Mouse (Mus musculus) liver, postnatal 0 days (tissue): ENCODE results near the gene Pdzrn3. TPM values are rescaled to one million over a fixed set of nuclear protein-coding genes. Genes with fewer than 3 reads are reported as not detected.

Experiments
- ATAC-seq: fragments of 200-750 bp; cut with Nextera tagmentation; 2 replicates; pipeline ENCODE4 v1.8.0; 2017; ENCODE audit warnings: mild to moderate bottlenecking, moderate library complexity
- DNase-seq: peaks from one replicate; pipeline ENCODE4 v3.0.0-alpha.2; 2016
- H3K27ac ChIP-seq: fragments of 300-500 bp; sonication (generic); 2 replicates; pipeline ENCODE4 v1.5.1; 2014; ENCODE audit warnings: antibody characterized with exemption, moderate library complexity, mild to moderate bottlenecking, low read depth
- H3K27me3 ChIP-seq: fragments of 300-500 bp; sonication (generic); 2 replicates; pipeline ENCODE4 v1.6.1; 2014; ENCODE audit warnings: low read length, control low read depth, mixed read lengths; ENCODE audit not compliant: insufficient read depth
- H3K36me3 ChIP-seq: fragments of 300-500 bp; sonication (generic); replicated peaks from 2 replicates; pipeline ENCODE4 v1.6.1; 2014; ENCODE audit warnings: mild to moderate bottlenecking, control low read depth, low read length, moderate library complexity, mixed read lengths; ENCODE audit not compliant: insufficient read depth
- H3K4me1 ChIP-seq: fragments of 300-500 bp; sonication (generic); 2 replicates; pipeline ENCODE4 v1.6.1; 2014; ENCODE audit warnings: antibody characterized with exemption, mild to moderate bottlenecking, control low read depth; ENCODE audit not compliant: insufficient read depth
- H3K4me2 ChIP-seq: fragments of 300-500 bp; sonication (generic); 2 replicates; pipeline ENCODE4 v1.6.1; 2014; ENCODE audit warnings: low read depth, mild to moderate bottlenecking, low read length, moderate library complexity, mixed read lengths
- H3K4me3 ChIP-seq: fragments of 300-500 bp; sonication (generic); 2 replicates; pipeline ENCODE4 v1.5.1; 2014; ENCODE audit warnings: low read depth, low read length
- H3K9ac ChIP-seq: fragments of 300-500 bp; sonication (generic); replicated peaks from 2 replicates; pipeline ENCODE4 v1.6.1; 2014; ENCODE audit warnings: mild to moderate bottlenecking, moderate library complexity
- H3K9me3 ChIP-seq: fragments of 300-500 bp; sonication (generic); 2 replicates; pipeline ENCODE4 v1.6.1; 2016; ENCODE audit warnings: mild to moderate bottlenecking, control low read depth, low read length, mixed read lengths
- CTCF ChIP-seq: sonication (generic); IDR thresholded peaks from 2 replicates; pipeline ENCODE4 v1.5.1; 2016; ENCODE audit warnings: antibody characterized with exemption, low read depth
- EP300 ChIP-seq: IDR thresholded peaks from 2 replicates; pipeline ENCODE4 v1.6.1; 2016; ENCODE audit warnings: antibody characterized with exemption, low read depth, mild to moderate bottlenecking
- WGBS: fragments of 180-500 bp; shearing (Covaris S2); extraction: QIAGEN DNeasy Blood & Tissue Kit; methylation state at CpG from one replicate; pipeline ENCODE4 v1.1.7; 2014; ENCODE audit not compliant: insufficient replicate concordance; 5-methylcytosine and 5-hydroxymethylcytosine counted together
- polyA plus RNA-seq: library from polyadenylated mRNA; unstranded; fragments of >200 nt; fragmentation: Nextera tagmentation; extraction: Ambion mirVana; gene quantifications from 2 replicates; pipeline ENCODE4 v1.2.1, GENCODE M21; 2015

The Pdzrn3 gene
- polyA plus RNA-seq, 1 experiment from 2014 or later = 0.69 TPM

DNA sequence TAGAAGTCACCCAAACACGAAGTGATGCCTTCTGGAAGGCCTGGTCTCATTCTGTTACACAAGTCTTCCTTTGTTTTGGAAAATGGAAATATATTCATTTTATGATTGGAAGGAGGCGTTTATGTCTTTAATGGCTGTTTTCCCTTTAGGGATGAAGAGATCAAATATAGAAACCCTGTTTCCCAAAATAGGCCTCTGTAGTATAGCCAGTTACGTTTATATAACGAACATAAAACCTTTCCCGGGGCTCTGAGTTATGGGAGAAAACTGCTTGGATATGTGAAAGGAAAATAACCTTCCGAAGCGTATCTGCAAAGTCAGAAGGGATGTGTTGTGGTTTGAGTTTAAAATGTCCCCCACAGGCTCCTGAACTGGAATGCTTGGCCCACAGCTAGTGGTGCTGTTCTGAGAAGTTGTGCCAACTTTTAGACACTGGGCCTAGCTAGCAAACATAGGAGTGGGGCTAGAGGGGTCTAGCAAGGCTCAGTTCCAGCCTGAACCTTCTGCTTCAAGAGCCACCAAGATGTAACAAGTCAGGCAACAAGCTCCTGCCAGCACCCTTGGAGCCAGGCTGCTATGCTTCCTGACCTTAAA lies 58.2 kb downstream of the Pdzrn3 start:
- no peak for TF ChIP-seq EP300
- no peak for TF ChIP-seq CTCF
- H3K4me1 ChIP-seq = no peaks in the 10 kb centered on the region
- ATAC-seq = no peak
- H3K36me3 ChIP-seq = no peaks in the 10 kb centered on the region
- H3K27ac ChIP-seq = no peak overlapping the region
- H3K4me2 ChIP-seq = no peak overlapping the region
- no peak overlapping the region for H3K4me3 ChIP-seq
- H3K27me3 ChIP-seq = no peaks in the 10 kb centered on the region
- 84% methylated on average over 7 of the region's 7 CpGs for WGBS
- no peaks in the 10 kb centered on the region for H3K9me3 ChIP-seq
- no peak overlapping the region for H3K9ac ChIP-seq
- DNase-seq = no peak

DNA sequence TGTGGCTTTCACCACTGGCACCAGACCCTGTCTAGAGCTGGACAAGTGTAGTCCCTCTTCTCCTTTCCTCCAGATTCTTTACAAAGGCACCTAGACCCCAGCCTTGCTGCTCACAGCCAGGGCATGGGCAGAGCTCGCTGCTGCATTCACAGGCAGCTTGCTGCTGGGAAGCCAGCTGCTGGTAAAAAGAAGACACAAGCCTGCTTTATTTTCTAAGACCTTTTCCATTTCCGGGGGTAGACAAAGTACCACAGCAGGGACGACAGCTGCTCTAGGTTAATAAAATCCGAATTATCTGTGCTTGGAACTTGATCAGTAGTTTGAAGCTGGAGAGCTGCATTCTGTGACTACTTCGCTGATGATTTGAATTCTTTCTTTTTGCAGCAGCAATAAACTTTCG lies 59.2 kb downstream of the Pdzrn3 start:
- no peak for DNase-seq
- no peak overlapping the region for H3K4me2 ChIP-seq
- no peak overlapping the region for H3K9ac ChIP-seq
- H3K4me3 ChIP-seq = no peak overlapping the region
- H3K9me3 ChIP-seq = no peaks in the 10 kb centered on the region
- no peak for ATAC-seq
- no peaks in the 10 kb centered on the region for H3K27me3 ChIP-seq
- WGBS = 63% methylated on average over 6 of the region's 6 CpGs
- TF ChIP-seq EP300 (no peak), CTCF (no peak)
- H3K27ac ChIP-seq = no peak overlapping the region
- no peaks in the 10 kb centered on the region for H3K36me3 ChIP-seq
- no peaks in the 10 kb centered on the region for H3K4me1 ChIP-seq

DNA sequence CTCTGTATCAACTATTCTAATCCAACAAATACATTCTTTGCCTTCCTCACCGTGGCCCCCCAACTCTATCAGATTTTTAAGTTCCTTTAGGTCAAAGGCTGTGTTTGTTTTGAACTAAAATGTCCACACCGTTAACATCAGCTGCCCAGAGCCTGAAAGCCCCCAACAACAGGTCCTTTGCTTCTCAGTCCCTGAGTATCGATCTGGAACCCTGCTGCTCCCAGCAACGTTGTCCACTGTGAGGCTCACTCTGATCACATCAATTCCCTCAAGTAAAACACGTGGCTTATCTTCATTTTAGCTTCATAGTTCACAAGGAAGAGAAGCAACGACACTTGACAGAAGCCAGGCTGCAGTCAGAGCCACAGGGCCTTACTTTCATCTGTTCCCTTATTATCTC lies 66.3 kb downstream of the Pdzrn3 start:
- DNase-seq (no peak), ATAC-seq (no peak)
- H3K27ac ChIP-seq = no peak overlapping the region
- H3K4me1 ChIP-seq = no peaks in the 10 kb centered on the region
- 38% methylated on average over 6 of the region's 6 CpGs for WGBS
- H3K27me3 ChIP-seq = no peaks in the 10 kb centered on the region
- TF ChIP-seq EP300 = no peak
- no peak for TF ChIP-seq CTCF
- H3K4me3 ChIP-seq = no peak overlapping the region
- H3K9me3 ChIP-seq = no peaks in the 10 kb centered on the region
- no peak overlapping the region for H3K9ac ChIP-seq
- no peak overlapping the region for H3K4me2 ChIP-seq
- H3K36me3 ChIP-seq = no peaks in the 10 kb centered on the region

- no peak overlapping the region for H3K9ac ChIP-seq
- TF ChIP-seq EP300 (no peak), CTCF (no peak)
- H3K4me3 ChIP-seq = no peak overlapping the region
- no peaks in the 10 kb centered on the region for H3K36me3 ChIP-seq
- H3K27ac ChIP-seq = no peak overlapping the region
- no peaks in the 10 kb centered on the region for H3K9me3 ChIP-seq
- no peaks in the 10 kb centered on the region for H3K27me3 ChIP-seq
- DNase-seq (no peak), ATAC-seq (no peak)
- no peaks in the 10 kb centered on the region for H3K4me1 ChIP-seq
- WGBS = 91% methylated on average over 9 of the region's 9 CpGs
- H3K4me2 ChIP-seq = no peak overlapping the region
These were observed 67.2 kb downstream of the Pdzrn3 start for GRCm38 (mm10) chr6:101310491-101310890.

DNA sequence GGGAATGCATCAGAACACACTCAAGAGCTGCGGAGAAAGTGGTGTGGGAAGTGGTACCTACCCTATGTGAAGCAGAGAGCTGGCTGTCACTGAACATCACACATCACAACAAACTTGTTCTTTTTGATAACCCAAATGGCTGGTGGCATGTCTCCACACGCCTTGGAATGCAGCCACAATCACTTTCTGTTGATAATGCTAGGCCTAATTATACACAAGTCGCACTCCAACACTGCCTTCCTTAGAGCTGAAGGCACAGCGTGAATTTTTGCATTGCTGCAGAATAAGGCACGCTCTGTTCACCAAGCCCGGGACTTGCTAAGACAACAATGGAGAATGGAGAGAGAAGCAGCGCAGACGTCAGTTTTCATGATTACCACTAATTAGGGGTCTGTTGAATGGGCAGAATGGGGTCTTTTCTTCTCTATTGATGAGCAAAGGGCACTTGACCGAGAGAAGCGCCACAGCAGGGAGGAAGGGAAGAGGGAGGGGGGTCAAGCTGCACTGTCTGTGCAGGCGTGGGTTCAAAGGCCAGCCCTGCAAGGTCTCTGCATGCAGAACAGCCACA lies 69.6 kb downstream of the Pdzrn3 start:
- H3K36me3 ChIP-seq = no peaks in the 10 kb centered on the region
- no peaks in the 10 kb centered on the region for H3K27me3 ChIP-seq
- ATAC-seq = no peak
- H3K4me2 ChIP-seq = no peak overlapping the region
- H3K27ac ChIP-seq = no peak overlapping the region
- H3K9ac ChIP-seq = no peak overlapping the region
- TF ChIP-seq CTCF (no peak), EP300 (no peak)
- WGBS = 72% methylated on average over 11 of the region's 11 CpGs
- no peaks in the 10 kb centered on the region for H3K9me3 ChIP-seq
- no peak overlapping the region for H3K4me3 ChIP-seq
- no peak for DNase-seq
- no peaks in the 10 kb centered on the region for H3K4me1 ChIP-seq

DNA sequence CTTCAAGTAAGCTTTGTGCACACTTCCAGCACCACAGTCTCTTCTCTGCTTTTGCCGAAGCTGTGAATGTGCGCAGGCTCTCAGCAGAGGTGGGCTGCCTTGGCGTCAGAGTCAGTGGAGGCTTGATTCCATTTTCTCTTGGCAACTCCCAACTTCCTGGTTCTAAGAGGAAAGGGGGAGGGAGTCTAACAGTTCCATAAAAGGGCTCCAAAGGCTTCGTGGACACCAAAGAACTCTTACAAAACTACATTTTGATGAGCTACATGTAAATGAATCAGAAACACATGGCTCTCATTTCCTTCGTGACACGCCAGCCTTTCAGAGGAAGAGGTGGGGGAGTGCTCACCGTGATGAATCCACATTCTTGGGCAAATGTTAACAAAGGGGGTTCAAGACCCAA lies 70.9 kb downstream of the Pdzrn3 start:
- no peaks in the 10 kb centered on the region for H3K9me3 ChIP-seq
- no peak for ATAC-seq
- no peak for TF ChIP-seq EP300
- TF ChIP-seq CTCF = no peak
- H3K4me3 ChIP-seq = no peak overlapping the region
- 70% methylated on average over 7 of the region's 7 CpGs for WGBS
- H3K4me1 ChIP-seq = no peaks in the 10 kb centered on the region
- H3K9ac ChIP-seq = no peak overlapping the region
- H3K27ac ChIP-seq = no peak overlapping the region
- H3K4me2 ChIP-seq = no peak overlapping the region
- no peaks in the 10 kb centered on the region for H3K27me3 ChIP-seq
- DNase-seq = no peak
- H3K36me3 ChIP-seq = no peaks in the 10 kb centered on the region
